Mouse (Mus musculus) retina, postnatal 7 days (tissue): ENCODE data around the gene Mov10.

Source experiments
- DNase-seq: peaks from one replicate; pipeline ENCODE4 v3.0.0-alpha.2; 2012; ENCODE audit warnings: low read depth, low spot score

Mov10 gene

DNA sequence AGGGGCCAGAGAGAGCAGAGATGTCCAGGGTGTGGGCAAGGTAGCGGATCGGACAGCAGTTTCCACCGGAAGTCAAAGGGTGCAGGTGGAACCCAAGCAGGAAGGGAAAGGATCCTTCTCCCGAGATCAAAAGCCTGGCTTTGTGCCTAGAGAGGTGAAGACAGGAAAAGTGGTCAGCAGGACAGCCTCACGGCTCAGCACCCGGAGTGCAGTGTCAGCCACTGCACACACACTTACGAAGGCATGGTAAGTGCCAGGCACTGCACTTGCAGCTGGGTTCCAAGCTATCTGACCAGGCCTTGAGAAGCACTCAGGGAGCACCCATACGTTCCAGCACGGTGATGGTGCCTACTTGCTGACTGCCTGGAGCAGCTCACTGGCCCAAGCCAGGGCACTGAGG, 12.8 kb downstream of the Mov10 start:
- DNase-seq, result no peak

DNA sequence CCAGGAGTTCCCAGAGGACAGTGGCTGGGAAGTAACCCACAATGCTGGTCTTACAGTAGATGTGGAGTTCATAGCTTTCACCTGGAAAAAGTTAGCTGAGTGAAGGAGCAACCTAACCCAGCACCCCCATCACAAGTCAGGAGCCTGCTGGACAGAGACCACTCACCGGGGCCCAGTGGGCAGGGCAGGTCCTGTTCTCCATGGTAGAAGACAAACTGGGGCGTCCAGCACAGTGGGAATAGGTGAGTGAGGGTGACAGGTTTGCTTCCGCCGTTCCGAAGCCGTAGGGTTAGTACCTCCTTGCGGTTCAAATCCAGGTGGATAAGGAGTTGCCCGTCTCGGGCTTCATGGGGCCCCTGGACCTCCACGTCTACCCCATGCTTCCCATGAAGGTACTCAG, 14.1 kb downstream of the Mov10 start:
- no peak for DNase-seq

DNA sequence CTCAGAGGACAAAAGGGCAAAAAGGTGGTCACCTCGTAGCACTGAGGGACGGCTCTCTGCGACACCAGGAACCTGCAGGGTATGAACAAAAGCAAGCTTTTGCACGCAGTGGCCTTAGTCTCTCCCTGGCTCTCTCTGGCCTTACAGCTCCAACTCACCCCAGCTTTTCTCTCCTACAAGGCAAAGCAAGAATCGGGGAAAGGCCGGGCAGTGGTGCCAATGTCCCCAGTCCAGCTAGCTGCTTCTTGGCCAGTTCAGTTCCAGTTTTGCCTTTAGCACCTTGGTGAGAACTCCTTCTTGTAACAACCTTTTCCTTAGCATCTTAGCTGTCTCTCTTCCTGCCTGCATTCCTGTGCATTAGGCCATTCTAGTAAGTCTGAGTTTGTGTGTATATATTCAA, 16.9 kb downstream of the Mov10 start:
- no peak for DNase-seq

DNA sequence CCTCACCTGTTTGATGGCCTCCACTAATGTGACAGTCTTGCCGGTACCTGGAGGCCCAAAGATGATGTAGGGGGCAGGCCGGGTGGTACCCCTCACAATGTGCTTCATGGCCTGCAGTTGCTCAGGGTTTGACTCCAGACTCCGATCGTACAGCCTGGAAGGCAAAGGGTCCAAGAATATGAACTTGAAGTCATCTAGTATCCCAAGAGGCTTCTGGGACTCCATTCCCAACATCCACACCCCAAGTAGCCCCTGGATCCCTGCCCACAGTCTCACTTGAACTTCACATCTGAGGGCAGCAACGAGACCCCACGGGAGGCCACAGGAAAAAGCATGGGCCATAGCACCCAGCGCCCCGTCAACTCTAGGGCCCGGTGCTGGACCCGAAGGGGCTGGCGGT, 17.7 kb downstream of the Mov10 start:
- DNase-seq, result no peak

DNA sequence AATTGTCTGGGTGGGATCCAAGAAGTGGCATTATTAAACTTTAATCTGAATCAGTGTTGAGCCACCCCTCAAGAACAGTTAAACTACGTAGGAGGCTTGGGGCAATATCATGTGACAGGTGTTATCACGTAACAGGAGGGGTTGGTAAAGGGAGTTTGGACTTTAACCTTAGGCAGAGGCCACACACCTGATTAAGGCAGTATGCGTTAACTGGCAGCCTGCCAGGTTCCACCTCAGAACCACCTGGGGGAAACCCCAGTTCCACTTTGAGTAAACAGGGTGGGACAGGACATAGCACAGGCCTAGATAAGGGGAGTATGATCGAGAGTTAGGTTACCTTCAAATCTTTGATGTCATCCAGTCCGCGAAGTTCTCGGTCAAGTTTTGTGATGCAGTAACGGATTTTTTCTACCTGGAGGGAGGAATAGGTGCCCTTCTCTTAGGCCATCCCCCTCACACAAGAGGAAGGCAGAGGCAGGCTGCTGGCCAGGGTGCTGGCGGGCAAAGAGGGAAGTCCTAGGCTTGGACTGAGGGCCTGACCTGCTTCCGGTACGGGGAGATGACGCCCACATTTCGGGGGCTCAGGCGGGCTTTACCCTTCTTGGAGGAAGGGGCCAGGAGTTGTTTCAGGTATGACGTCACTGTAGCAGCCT, 21.8 kb downstream of the Mov10 start:
- no peak for DNase-seq

DNA sequence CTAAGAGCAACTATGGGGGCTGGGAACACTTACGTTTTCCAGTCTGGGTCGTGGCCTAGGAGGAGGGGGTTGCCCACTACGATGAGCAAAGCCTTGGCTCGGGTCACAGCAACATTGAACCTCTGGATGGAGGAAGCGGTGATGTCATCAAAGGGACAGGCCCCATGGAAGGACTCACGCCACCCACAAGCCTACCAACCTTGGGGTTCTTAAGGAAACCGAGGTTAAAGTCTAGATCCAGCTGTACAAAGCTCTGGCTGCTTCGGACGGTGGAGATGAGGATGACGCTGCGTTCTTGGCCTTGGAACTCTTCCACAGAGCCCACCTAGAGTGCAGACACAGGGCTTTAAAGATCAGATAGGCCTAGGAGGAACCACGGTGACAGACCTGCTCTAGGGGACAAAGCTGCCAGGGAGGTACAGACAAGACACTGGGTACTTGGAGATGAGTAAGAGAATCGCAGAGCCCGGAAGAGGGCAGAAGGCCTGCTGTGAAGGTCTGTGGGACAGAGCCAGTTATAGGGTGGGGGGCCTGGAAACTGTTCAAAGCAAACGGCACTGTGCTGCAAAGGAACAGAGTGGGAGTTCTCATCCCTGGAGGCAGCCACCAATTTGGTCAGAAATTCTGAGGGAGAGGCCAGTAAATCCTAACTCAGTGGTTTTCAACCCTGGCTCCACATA, 22.6 kb downstream of the Mov10 start:
- DNase-seq, result no peak

DNA sequence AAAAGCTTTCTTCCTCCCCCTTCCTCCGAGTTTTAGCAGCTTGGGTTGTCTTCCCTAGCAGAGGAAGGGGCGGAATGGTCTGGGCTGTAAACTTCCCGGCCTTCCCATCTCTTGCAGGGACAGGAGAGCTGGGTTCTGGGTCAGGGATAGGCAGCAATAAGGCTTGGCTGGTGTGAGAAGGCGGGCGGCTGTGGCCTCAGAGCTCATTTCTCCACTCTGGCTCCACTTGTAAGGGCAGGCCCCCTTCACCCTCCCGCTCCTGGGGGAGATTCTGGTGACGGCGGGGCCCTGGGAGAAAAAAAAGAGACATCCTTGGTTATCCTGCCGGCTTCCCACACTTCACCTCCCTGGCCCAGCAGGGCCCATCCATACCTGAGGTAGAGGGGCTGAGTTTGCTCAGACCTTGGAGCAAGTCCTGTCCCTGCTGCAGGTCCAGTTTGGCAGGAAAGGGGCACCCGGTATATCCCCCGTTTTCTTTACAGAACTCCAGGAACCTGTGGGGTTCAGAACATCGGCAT, 23.4 kb downstream of the Mov10 start:
- DNase-seq, result no peak

DNA sequence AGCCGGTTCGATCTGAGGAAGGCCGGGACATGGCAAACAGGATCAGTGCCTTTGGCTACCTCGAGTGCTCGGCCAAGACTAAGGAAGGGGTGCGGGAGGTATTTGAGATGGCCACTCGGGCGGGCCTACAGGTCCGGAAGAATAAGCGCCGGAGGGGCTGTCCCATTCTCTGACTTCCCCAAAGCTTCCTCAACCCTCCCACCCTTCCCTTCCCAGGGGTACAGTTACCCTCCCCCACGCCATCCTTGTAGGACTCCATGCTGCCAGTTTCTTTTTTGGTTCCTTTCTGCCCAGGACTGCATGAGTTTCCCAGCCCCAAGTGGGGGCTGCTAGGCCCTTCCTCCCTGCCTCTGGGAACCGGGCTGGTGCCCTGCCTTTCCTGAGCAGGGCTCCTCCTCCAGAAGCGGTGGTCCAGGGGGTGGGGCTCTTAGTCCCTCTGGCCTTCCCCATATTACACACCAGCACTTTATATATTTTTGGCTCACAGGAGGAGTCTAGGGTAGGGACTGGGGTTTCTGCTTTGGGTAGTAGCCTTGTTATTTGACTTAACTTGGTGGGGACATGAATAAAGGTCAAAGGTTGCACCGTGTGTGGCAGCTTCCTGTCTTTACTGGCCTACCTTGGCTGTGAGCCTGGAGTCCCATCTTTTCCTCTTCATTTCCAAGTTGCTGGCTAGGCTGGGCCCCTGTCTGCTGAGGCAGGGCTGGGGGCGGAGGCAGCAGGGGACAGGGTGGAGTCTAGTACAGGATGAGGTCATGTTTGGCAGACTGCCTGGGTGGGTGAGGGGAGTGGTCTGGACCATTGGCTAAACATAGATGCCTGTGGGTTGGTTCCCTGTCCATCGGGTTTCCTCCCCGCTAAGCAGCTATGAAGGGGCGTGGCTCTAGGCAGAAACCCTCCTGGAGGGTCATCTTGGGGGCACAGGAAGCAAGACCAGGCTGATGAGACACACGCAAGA, 24.2 kb downstream of the Mov10 start:
- DNase-seq, result peak; percentile 71

DNA sequence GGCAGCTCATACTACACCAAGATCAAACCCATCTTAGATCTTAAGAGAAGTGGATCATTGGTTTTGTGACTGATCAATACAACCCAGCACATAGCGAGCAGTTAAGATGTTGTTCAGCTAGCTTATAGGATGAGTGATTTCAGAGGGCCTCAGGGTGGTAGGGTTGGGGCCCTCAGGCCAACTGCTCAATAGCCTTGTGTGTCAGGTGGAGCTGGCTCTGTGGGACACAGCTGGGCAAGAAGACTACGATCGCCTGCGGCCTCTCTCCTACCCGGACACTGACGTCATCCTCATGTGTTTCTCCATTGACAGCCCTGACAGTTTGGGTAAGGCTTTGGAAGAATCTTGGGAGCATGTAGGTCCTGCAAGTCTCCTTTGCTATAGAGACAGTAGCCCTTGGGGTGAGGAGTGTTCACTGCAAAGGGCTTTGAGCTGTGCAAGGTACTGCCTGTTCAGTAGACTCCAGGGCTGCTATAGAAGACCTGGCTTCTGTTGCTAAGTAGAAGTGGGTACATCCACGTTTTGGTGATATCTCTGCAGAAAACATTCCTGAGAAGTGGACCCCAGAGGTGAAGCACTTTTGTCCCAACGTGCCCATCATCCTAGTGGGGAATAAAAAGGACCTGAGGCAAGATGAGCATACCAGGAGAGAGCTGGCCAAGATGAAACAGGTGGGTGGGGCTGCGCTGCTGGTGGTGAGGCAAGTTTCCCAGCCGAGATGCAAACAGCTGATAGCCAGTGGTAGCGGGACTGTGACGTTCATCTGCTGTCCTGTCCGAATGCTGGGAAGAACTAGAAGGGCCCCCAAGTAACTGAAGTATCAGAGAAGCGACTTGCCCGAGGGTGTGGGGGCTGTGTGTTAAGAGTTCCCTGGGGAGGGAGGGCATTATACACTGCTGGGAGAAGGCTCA, 25.7 kb downstream of the Mov10 start:
- no peak for DNase-seq

DNA sequence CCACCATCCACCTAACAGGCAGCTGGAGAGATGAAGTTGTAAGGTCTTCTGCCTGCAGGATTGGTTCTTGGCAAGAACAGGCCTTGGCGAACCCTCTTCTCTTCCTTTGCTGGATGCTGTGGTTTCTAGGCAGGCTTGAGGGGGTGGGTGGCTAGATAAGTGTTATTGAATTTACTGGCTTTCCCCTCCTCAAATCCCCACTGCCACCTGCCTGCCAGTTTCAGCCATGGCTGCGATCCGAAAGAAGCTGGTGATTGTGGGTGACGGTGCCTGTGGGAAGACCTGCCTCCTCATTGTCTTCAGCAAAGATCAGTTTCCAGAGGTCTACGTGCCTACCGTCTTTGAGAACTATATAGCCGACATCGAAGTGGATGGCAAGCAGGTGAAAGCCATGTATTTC, 26.7 kb downstream of the Mov10 start:
- DNase-seq, result no peak

DNA sequence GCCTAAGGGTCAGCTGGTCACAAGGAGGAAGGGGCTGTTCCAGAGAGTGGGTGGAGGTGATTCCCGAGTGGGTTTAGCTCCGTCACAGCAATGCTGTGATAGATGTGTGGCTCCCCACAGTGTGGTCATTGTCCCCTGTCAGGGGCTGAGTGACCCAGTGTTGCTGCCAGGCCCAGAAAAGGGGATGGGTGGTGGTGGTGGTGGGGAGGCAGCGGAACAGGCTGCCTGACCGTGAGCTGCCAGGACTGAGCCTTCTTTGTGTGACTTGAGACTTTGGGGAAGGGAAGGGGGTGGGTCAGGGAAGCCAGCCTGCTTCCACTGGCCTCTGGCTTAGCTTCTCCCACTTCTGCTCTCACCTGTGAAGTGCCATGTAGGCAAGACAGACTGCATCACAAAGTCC, 27.3 kb downstream of the Mov10 start:
- no peak for DNase-seq

DNA sequence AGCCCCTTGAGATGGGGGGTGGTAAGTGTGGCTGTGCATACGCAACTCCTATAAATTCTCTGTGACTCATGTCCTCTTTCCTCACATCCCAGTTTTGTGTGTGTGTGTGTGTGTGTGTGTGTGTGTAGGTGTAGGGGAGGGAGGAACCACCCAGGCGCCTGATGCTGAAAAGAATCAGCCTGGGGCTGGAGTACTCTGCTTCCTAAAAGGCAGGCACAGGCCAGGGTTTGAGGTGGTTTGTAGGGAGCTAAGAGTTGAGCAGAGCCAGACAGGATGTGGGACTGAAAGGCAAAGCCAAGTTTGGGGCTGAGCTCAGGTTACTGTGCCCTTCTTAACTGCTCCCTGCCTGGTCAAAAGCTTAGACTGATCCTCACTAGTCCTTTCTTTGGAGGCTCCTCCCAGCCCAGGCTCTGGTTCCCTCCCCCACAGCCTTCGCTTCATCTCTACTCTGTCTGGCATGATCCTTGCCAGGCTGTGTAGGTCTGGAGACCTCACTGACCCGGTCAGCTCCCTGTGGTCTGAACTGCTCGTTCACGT, 27.9 kb downstream of the Mov10 start:
- DNase-seq, result no peak

DNA sequence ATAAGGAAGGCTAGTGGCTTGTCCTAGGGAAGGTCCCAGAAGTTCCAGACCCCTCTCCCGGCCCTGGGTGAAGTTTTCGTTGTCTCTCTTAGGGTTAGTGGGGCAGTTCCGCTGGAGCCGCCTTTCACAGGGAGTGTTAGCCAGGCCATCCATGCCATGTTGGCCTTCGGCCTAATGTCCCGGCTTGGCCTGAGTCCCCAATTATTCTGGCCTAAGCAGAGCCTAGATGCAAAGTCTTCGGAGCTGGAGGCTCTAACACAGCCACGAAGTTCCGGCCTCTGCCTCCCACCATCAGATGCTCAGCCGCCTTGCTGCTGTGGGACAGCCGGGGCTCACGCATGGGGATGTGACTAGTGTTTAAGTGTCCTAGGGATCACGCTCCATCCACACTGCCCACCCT, 28.5 kb downstream of the Mov10 start:
- DNase-seq, result no peak

DNA sequence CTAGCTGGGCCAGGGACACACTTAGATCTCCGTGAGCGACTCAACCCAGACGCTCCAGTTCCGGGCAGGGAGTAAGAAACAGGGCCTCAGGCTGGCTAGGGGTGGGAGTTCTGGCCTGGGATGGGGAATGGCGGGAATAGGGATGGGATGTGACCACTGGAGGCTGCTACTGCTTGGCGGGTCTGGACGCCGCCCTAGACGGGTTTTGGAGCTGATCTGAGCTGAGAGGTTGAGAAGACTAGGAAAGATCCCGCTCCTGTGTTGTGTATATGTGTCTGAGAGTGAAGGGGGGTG, 29.1 kb downstream of the Mov10 start:
- no peak for DNase-seq

DNA sequence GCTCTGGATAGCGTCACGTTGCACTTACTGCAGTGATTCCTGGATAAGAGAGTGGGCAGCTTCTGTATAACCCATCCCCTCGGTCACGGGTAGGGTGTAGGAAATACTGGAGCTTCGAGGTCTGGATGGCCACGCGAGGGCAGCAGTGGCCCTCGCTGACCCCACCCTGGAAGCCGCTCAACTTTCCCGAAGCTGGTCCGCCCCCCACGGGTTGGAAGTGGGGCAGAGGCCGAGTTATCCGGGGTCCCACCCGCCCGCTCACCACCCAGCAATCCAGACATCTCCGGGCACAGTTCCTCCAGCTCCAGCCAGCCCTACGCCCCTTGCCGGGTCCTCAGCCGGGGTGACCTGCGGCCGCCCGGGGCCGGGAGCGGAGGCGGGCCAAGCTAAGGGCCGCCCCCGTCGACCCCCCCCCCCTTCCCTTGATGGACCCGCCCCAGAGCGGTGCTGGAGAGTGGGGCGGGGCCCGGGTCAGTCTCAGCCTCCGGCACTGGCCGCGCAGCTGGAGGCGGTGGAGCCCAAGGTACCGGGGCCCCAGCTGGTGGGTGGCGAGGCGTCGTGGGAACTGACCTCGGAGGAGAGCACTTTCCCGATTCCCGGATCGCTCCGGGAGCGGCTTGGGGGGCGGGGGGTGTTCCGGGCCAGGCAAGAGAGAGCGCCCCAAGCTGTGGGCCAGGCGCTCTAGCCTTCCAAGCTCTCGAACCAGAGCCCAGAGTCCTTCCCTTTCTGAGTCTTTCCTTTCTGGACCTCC, 29.6 kb downstream of the Mov10 start:
- DNase-seq, result peak; percentile 57

DNA sequence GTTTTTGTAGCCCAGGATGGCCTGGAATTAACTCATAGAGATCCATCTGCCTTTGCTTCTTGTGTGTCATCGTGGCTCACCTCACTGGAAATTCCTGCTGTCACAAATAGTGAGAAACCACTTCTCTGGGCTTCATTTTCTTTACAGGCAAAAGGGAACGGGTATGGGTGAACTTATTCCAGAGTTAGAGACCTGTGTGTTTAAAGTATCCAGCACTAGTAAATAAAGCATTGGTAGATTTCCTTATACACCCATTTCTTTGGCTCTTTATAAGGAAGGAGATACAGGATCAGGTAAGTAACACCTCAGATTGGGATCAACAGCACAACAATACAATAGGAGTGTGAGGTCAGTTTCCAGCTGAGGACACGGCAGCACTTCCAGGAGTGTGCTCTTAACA, 30.3 kb downstream of the Mov10 start, which contains the start of gene Rhoc:
Rhoc (plus strand) TSS at position 301 of the 400 bp plus-strand sequence.
- DNase-seq, result no peak

DNA sequence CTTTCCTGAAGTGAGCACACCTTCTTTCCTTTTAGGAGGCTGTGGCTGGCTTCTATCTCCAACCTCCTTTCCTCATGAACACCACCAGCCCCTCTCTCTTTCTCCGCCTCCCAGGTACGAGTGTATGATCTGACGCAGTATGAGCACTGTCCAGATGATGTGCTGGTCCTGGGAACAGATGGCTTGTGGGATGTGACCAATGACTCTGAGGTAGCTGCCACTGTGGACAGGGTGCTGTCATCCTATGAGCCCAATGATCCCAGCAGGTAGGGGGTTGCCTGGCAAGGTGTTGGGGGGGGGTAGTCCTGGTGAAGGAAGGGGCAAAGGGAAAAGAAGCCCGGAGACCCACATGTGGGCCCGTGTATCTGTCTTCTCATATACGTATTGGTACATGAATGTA, 33.1 kb downstream of the Mov10 start:
- no peak for DNase-seq

DNA sequence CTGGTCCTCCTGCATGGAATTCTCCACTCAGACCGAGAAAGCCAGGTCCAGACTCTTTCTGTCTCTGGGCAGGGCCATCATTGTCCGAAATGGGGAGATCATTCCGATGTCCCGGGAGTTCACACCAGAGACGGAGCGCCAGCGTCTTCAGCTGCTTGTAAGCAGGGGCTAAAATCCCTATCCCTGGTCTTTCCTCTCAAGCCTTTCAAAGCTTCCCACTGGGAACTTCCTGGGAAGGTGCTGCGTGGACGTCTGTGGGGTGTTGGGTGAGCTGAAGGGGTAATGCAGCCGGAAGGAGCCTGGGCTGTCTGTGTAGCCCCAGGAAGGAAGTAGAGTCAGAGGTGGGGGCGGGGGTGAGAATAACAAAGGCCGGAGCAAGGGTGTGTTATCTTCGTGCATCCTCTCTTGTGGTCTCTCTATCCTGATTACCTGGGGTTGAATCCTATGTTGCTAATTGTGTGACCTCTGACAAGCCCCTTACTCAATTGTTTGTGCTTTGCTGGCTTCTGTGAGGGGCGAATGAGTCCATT, 34.3 kb downstream of the Mov10 start:
- DNase-seq, result no peak

DNA sequence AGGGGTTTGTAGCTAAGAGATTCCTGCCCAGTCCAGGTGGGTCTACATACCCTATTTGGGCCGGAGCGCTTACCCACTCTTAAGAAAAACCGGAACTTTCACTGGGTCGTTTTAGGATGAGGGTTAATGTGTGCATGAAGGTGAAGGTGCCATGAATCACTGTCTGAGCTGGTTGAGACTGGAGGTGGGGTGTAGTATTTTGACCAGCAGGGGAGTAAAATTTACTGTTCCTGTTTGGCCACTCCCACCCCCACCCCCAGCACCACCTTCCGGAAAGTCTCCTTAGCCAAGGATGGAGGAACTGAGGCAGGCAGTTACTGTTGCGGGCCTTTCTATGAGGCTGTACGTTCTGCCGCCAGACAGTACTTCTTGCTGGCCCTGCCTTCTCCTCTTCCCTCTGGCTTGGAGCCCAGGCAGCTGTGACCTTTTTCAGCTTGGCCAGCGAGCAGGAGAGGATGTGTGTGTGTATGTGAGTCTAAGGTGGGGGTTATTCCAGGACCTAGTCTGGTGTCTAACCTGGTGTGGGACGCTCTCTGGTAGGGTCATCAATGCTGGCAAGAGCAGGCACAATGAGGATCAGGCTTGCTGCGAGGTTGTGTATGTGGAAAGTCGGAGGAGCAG, 36.2 kb downstream of the Mov10 start:
- DNase-seq, result no peak

DNA sequence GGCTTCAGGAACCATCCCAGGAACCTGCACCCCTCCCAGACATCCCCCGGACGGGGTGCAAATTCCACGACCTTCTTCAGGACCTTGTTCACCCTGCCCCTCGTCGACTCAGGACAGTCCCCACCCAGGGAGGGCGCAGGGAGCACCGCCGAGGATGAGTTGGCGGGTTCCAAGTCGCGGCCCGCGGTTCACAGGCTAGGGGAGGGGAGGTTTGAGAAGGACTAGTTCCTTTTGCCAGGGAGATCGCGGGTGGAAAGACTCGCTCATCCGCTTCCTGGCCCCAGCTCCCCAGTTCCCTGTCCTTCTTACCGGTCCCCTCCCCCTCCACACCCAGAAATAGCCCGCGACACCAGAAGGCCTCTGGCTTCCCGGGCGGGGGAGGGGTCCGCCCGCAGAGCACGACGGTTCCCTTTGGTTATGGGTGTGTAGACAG, 36.9 kb downstream of the Mov10 start, which contains the start of gene Fam19a3:
Fam19a3 (minus strand) TSS at position 370 of the 433 bp plus-strand sequence.
- DNase-seq, result no peak
